Mouse (Mus musculus) midbrain, embryonic 10.5 days (tissue): Measurements from ENCODE around the gene Cd19. TPM values are rescaled to one million over a fixed set of nuclear protein-coding genes. Genes with fewer than 3 reads are reported as not detected.

Source experiments
- DNase-seq: peaks from one replicate; pipeline ENCODE4 v3.0.0-alpha.2; 2017; ENCODE audit warnings: low spot score
- H3K27ac ChIP-seq: fragments of 300-500 bp; sonication (generic); replicated peaks from 2 replicates; pipeline ENCODE4 v1.5.1; 2016; ENCODE audit warnings: mild to moderate bottlenecking
- H3K27me3 ChIP-seq: fragments of 300-500 bp; sonication (generic); 2 replicates; pipeline ENCODE4 v1.6.1; 2016; ENCODE audit warnings: low read depth, mild to moderate bottlenecking; ENCODE audit not compliant: poor library complexity, severe bottlenecking
- H3K36me3 ChIP-seq: fragments of 300-500 bp; sonication (generic); 2 replicates; pipeline ENCODE4 v1.6.1; 2016; ENCODE audit warnings: mild to moderate bottlenecking, moderate library complexity
- H3K4me1 ChIP-seq: fragments of 300-500 bp; sonication (generic); 2 replicates; pipeline ENCODE4 v1.6.1; 2016
- H3K4me3 ChIP-seq: fragments of 300-500 bp; sonication (generic); 2 replicates; pipeline ENCODE4 v1.5.1; 2016; ENCODE audit warnings: mild to moderate bottlenecking, moderate library complexity
- H3K9me3 ChIP-seq: fragments of 300-500 bp; sonication (generic); replicated peaks from 2 replicates; pipeline ENCODE4 v1.6.1; 2016; ENCODE audit warnings: mild to moderate bottlenecking
- WGBS: fragments of 180-500 bp; shearing (Covaris S2); methylation state at CpG from one replicate; pipeline ENCODE4 v1.1.7; 2016; 5-methylcytosine and 5-hydroxymethylcytosine counted together
- polyA plus RNA-seq: library from polyadenylated mRNA; unstranded; fragments of >200 nt; fragmentation: Nextera tagmentation; extraction: Ambion mirVana; gene quantifications from 2 replicates; pipeline ENCODE4 v1.2.1, GENCODE M21; 2016

Gene Cd19
- 0.07 and 0.16 TPM in 2 replicates for polyA plus RNA-seq

- H3K27ac ChIP-seq = no peak within 1 kb of the TSS
- peaks cover 19% of the 10 kb centered on the region for H3K4me1 ChIP-seq
- no peak for DNase-seq
- peaks cover 42% of the 10 kb centered on the region for H3K27me3 ChIP-seq
- no peaks in the 10 kb centered on the region for H3K9me3 ChIP-seq
- no peak within 1 kb of the TSS for H3K4me3 ChIP-seq
- 93% methylated on average over 6 of the region's 6 CpGs for WGBS
- H3K36me3 ChIP-seq = no peaks in the 10 kb centered on the region
These were observed at the start of gene Cd19 for GRCm38 (mm10) chr7:126414725-126415124. Gene Cd19, minus strand, starts transcription at chr7:126414889.

- Histone ChIP-seq H3K4me1 (peaks cover 9% of the 10 kb centered on the region; the same call in 1 of the 2 replicates), H3K4me3 (no peak overlapping the region), H3K27me3 (0 out of 2 replicates have a peak, but pooled peaks cover 4% of the 10 kb centered on the region), H3K9me3 (no peaks in the 10 kb centered on the region), H3K36me3 (peaks cover 36% of the 10 kb centered on the region), H3K27ac (no peak overlapping the region)
- DNase-seq = no peak
- WGBS = 54% methylated on average over 4 of the region's 4 CpGs
These were observed 49.4 kb upstream of the Cd19 start for GRCm38 (mm10) chr7:126464121-126464520.

- H3K4me1 ChIP-seq = peaks cover 9% of the 10 kb centered on the region; the same call in 1 of the 2 replicates
- no peak for DNase-seq
- no peak overlapping the region for H3K4me3 ChIP-seq
- 0 out of 2 replicates have a peak, but pooled peaks cover 4% of the 10 kb centered on the region for H3K27me3 ChIP-seq
- H3K27ac ChIP-seq = no peak overlapping the region
- WGBS = 60% methylated on average over 4 of the region's 4 CpGs
- H3K36me3 ChIP-seq = peaks cover 30% of the 10 kb centered on the region
- H3K9me3 ChIP-seq = no peaks in the 10 kb centered on the region
These were observed 48.9 kb upstream of the Cd19 start for GRCm38 (mm10) chr7:126463547-126463946.

GRCm38 (mm10) chr7:126463004-126463403 is 48.3 kb upstream of the Cd19 start, which contains the start of gene Atp2a1:
Gene Atp2a1, minus strand, starts transcription at chr7:126463108.
- no peak within 1 kb of the TSS for H3K4me3 ChIP-seq
- H3K27me3 ChIP-seq = 0 out of 2 replicates have a peak, but pooled peaks cover 4% of the 10 kb centered on the region
- no peak within 1 kb of the TSS; the same call in 1 of the 2 replicates for H3K27ac ChIP-seq
- DNase-seq = no peak
- H3K4me1 ChIP-seq = peaks cover 9% of the 10 kb centered on the region; the same call in 1 of the 2 replicates
- peaks cover 24% of the 10 kb centered on the region for H3K36me3 ChIP-seq
- WGBS = 56% methylated on average over 5 of the region's 5 CpGs
- H3K9me3 ChIP-seq = no peaks in the 10 kb centered on the region

- Histone ChIP-seq H3K27me3 (0 out of 2 replicates have a peak, but pooled peaks cover 4% of the 10 kb centered on the region), H3K36me3 (peaks cover 11% of the 10 kb centered on the region), H3K4me1 (peaks cover 9% of the 10 kb centered on the region; the same call in 1 of the 2 replicates), H3K27ac (no peak overlapping the region), H3K9me3 (no peaks in the 10 kb centered on the region), H3K4me3 (no peak overlapping the region)
- 62% methylated on average over 3 of the region's 3 CpGs for WGBS
- DNase-seq = no peak
These were observed 46.9 kb upstream of the Cd19 start for GRCm38 (mm10) chr7:126461626-126462025.

GRCm38 (mm10) chr7:126460623-126461399 is 46.1 kb upstream of the Cd19 start:
- H3K4me1 ChIP-seq = peaks cover 9% of the 10 kb centered on the region; the same call in 1 of the 2 replicates
- H3K27me3 ChIP-seq = 0 out of 2 replicates have a peak, but pooled peaks cover 4% of the 10 kb centered on the region
- DNase-seq = no peak
- H3K4me3 ChIP-seq = no peak overlapping the region
- H3K9me3 ChIP-seq = no peaks in the 10 kb centered on the region
- 0 out of 2 replicates have a peak, but pooled peaks cover 2% of the 10 kb centered on the region for H3K36me3 ChIP-seq
- 58% methylated on average over 10 of the region's 10 CpGs for WGBS
- no peak overlapping the region; the same call in 1 of the 2 replicates for H3K27ac ChIP-seq

GRCm38 (mm10) chr7:126458844-126459618 is 44.3 kb upstream of the Cd19 start:
- no peak overlapping the region for H3K27ac ChIP-seq
- no peak for DNase-seq
- 82% methylated on average over 11 of the region's 11 CpGs for WGBS
- no peaks in the 10 kb centered on the region for H3K36me3 ChIP-seq
- H3K9me3 ChIP-seq = no peaks in the 10 kb centered on the region
- H3K4me3 ChIP-seq = no peak overlapping the region
- 0 out of 2 replicates have a peak, but pooled peaks cover 4% of the 10 kb centered on the region for H3K27me3 ChIP-seq
- H3K4me1 ChIP-seq = peaks cover 9% of the 10 kb centered on the region; the same call in 1 of the 2 replicates

- H3K4me3 ChIP-seq = no peak overlapping the region
- H3K4me1 ChIP-seq = peaks cover 6% of the 10 kb centered on the region; the same call in 1 of the 2 replicates
- H3K36me3 ChIP-seq = no peaks in the 10 kb centered on the region
- 0 out of 2 replicates have a peak, but pooled peaks cover 4% of the 10 kb centered on the region for H3K27me3 ChIP-seq
- WGBS = 76% methylated on average over 5 of the region's 5 CpGs
- H3K9me3 ChIP-seq = no peaks in the 10 kb centered on the region
- DNase-seq = no peak
- no peak overlapping the region for H3K27ac ChIP-seq
These were observed 43.5 kb upstream of the Cd19 start for GRCm38 (mm10) chr7:126458225-126458624.

GRCm38 (mm10) chr7:126456382-126457266 is 41.9 kb upstream of the Cd19 start:
- Histone ChIP-seq H3K36me3 (no peaks in the 10 kb centered on the region), H3K27me3 (no peaks in the 10 kb centered on the region), H3K4me1 (0 out of 2 replicates have a peak, but pooled peaks cover 2% of the 10 kb centered on the region), H3K4me3 (no peak overlapping the region), H3K27ac (no peak overlapping the region), H3K9me3 (no peaks in the 10 kb centered on the region)
- no peak for DNase-seq
- 92% methylated on average over 17 of the region's 17 CpGs for WGBS

GRCm38 (mm10) chr7:126455242-126455641 is 40.6 kb upstream of the Cd19 start:
- H3K4me1 ChIP-seq = no peaks in the 10 kb centered on the region
- no peaks in the 10 kb centered on the region for H3K9me3 ChIP-seq
- no peaks in the 10 kb centered on the region for H3K27me3 ChIP-seq
- 69% methylated on average over 2 of the region's 2 CpGs for WGBS
- H3K27ac ChIP-seq = no peak overlapping the region
- no peak overlapping the region for H3K4me3 ChIP-seq
- H3K36me3 ChIP-seq = no peaks in the 10 kb centered on the region
- DNase-seq = no peak

GRCm38 (mm10) chr7:126453861-126454260 is 39.2 kb upstream of the Cd19 start:
- no peak overlapping the region for H3K4me3 ChIP-seq
- 0 out of 2 replicates have a peak, but pooled peaks cover under 1% of the 10 kb centered on the region for H3K36me3 ChIP-seq
- no peaks in the 10 kb centered on the region for H3K9me3 ChIP-seq
- no peaks in the 10 kb centered on the region for H3K4me1 ChIP-seq
- H3K27ac ChIP-seq = no peak overlapping the region
- DNase-seq = no peak
- H3K27me3 ChIP-seq = no peaks in the 10 kb centered on the region
- 82% methylated on average over 7 of the region's 7 CpGs for WGBS

- no peak for DNase-seq
- Histone ChIP-seq H3K9me3 (no peaks in the 10 kb centered on the region), H3K36me3 (peaks cover 6% of the 10 kb centered on the region; the same call in 1 of the 2 replicates), H3K4me1 (no peaks in the 10 kb centered on the region), H3K27ac (no peak overlapping the region), H3K4me3 (no peak overlapping the region), H3K27me3 (no peaks in the 10 kb centered on the region)
- 93% methylated on average over 3 of the region's 3 CpGs for WGBS
These were observed 37.6 kb upstream of the Cd19 start for GRCm38 (mm10) chr7:126452244-126452643.
